Mouse (Mus musculus): ENCODE data around the gene Rps10. TPM values are rescaled to one million over a fixed set of nuclear protein-coding genes. Genes with fewer than 3 reads are reported as not detected.

Rps10 gene
- total RNA-seq, 2 experiments from 2014 or later = 325 to 356 TPM

DNA sequence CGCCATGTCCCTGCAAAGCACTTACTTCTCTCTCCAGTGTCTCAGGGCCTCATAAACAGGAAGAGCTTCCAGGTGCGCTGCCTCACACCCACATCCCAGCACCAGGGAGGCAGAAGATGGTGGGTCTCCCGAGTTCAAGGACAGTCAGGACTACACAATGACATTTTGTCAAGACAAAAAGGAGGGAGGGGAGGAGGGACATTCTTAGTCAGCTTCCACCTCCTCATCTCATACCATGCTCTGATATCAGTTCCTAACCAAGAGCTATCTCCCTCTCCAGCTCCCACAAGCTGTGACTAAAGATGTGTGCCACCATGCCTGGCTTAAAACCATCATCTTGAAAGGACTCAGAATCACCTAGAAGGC lies 25.0 kb downstream of the Rps10 start:
- no peak for DNase-seq

GRCm38 (mm10) chr17:27610679-27611518 lies 25.6 kb downstream of the Rps10 start:
- no peak for DNase-seq

DNA sequence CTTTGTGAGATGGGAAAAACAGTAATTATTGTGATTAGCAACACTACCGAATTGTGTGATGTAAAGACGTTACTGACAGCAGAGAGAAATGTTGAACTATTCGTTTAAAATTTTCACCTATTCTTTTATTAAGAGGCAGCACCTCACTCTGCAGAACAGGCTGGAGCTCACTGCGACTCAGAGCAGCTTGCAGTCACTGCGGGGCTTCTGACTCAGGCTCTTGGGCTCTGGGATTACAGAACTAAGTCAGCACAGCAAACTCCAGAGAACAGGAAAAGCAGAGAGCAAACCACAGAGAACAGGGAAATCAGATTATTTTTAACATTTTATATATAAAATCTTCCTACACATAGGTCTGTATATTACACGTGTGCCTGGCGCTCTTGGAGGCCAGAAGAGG lies 26.9 kb downstream of the Rps10 start:
- DNase-seq = no peak

DNA sequence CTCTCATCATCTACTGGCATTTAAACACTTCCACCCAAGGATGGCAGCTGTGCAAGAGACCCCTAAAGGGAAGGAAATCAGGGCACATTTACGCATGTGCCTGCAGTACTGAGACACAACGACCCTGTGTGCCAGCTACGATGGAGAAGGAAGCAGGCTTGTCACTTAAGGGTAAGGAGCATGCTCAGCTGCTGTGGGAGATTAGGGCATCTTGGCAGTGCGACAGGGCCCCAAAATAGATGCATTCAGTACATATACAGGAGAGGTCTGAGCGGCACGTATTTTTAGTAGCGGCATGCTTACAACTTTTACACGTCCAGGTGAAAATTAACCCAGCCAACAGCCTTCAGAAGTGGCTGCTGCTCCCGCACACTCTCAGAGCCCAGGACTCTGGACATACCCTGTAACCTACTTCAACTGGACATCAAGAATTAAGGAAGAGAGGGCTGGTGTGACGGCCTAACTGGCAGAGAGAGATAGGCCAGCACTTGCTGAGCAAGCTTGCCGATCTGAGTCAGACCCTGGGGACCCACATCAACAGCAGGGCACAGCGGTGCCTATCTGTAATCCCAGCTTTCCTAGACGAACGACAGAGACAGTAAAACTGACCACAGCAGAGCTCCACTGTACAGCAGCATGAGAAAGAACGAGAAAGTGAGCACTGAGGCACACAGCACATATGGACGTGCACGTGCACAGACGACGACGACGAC lies 32.8 kb downstream of the Rps10 start:
- peak; percentile 76 for DNase-seq

- no peak for DNase-seq
These were observed 33.4 kb downstream of the Rps10 start for GRCm38 (mm10) chr17:27603036-27603435.

DNA sequence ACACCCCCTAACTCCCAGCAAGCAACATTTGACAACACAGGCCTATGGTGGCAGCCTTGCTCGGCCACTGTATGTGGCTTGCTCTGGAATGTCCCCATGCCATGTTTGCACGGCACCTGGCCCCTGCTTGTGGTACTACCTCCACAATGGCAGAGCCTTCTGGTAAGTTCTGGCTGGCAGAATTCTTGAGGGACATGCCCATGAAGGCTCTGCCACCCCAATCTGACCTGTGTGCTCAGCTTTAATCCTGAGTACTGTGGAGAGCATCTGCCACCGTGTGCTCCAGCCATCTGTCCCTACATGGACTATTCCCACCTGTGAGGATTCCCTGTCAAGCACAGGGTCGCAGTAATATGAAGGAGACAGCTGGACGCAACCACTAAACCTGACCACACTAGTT lies 35.6 kb downstream of the Rps10 start:
- DNase-seq = no peak

DNA sequence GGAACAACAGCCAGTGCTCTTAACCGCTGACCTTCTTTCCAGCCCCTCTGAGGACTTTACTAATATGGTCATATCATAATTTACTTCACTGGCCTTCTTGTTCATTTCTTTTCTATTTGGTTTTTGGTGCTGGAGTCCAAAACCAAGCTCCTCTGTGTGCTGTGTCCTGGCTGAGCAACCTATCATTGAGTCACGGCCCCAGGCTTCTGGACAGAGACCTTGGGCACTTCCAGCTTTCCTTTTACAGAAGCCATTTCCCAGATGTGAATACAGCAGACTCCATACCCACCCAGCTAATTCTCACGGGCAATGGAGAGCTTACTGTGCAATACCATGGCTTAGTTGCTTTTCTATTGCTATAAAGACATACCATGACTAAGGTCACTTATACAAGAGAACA lies 36.2 kb downstream of the Rps10 start:
- DNase-seq = no peak

DNA sequence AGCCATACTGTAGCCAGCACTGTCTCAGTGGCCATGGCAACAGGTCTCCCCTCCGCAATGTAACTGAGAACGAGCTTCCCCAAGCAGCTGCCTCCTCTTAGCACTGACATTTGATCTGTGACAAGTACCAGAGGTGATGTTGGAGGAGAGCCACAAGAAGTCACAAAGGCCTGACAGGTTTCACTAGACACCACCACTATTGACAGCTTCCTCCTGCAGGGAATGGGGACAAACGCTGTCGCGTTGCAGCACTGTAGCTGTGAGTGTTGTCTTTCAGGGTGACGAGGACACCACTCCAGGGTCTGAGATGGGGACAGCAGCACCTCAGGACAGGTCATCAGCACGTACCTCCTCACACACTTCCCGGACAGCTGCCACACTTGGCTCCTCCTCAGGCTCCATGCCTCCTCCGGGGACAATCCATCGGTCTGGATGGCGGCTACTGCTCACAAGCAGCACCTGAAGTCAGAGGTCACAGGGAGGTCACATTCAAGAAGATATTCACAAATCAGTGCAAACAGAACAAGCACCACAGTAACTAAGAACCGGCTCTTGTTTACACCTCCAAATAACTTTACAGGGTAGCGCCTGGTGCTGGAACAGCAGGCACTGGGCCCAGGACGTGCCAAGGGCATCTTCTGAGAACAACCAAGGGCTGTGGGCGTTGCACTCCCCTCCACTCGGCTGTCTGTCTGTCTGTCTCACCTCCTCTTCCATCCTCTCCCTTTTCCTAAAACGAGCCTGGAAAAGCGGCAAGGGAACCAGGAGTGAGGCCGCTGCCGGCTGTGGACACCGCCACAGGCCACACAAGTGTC lies 39.9 kb downstream of the Rps10 start:
- no peak for DNase-seq

- DNase-seq = no peak
These were observed 40.7 kb downstream of the Rps10 start for GRCm38 (mm10) chr17:27595659-27596375.

DNA sequence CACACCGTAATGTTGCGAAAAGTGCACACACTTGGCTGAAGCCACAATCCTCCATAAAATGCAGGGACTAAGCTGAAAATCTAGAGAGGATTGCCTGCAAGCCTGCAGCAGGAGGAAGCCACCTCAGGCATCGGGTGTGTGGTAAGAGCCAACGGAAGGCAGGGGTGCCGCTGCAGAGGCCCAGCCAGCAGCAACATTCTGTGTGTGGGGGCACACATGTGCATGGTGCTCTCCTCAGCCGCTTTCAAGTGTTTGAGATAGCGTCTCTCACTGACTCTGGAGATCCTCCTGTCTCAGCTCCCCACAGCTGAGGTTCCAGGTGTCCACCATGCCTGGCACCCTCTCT lies 43.9 kb downstream of the Rps10 start:
- DNase-seq = no peak

DNA sequence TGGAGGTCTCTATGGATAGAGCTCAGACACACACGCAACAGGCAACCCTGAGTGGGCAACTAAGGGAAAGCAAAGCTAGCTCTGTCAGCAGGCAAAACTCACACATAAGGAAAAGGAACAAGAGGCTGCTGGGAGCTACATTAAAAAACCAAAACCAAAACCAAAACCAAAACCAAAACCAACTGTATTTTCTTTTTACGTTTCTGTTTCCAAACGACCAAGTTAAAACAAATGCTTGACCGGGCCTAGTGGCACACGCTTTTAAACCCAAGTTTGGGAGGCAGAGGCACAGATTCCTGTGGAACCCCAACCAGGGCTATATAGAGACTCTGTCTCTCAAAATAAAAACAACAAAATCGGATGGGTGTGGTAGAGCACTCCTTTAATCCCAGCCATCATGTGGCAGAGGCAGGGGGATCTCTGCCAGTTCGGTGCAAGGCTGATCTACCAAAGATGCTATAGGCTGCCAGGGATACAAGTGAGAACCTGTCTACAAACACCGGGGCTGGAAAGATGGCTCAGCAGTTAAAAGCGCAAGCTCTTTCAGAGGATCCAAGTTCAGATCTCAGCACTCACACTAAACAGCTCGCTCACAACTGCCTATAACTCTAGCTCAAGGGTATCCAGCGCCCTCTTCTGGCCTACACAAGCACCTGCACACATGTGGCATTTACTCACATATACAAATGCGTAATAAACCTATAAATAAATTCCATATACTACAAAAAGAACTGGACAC lies 44.5 kb downstream of the Rps10 start:
- no peak for DNase-seq

DNA sequence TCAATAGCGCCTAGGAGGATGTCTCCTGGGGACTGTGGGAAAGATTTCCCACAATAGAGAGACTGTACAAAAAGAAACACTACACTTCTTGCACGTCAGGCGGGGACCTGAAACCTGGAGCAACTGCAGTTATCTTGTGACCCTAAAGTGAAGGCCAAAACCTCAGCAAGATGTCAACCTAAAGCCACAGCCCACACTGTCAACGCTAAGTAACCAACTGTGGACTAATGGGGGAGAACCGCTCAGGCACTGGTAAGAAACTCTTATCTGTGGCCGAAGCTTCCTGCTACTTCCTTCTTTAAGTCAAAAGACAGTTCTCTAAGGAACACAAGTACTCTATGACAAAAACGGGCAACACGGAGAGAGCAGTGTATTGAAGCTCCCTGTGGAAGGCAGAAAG lies 48.2 kb downstream of the Rps10 start:
- no peak for DNase-seq

GRCm38 (mm10) chr17:27587252-27587651 lies 49.2 kb downstream of the Rps10 start:
- peak; percentile 53 for DNase-seq

GRCm38 (mm10) chr17:27586661-27587060 lies 49.8 kb downstream of the Rps10 start:
- no peak for DNase-seq

GRCm38 (mm10) chr17:27583185-27583894 lies 53.1 kb downstream of the Rps10 start:
- no peak for DNase-seq

Other genes starting within 250 kb of the Rps10 start
- gene Grm4, start 115.3 kb downstream of the Rps10 start, total RNA-seq (2021) = under 1 TPM; 0.08 to 0.24 TPM
- gene Hmga1, start 80.2 kb downstream of the Rps10 start, total RNA-seq (2021) = 10 to 100 TPM; 24.6 to 24.7 TPM
- 1 to 10 TPM; 2.5 to 2.9 TPM for gene AI413582, start 70.9 kb downstream of the Rps10 start, total RNA-seq (2021)
- 100 to 1,000 TPM; 201 to 245 TPM for gene Nudt3, start 13.2 kb downstream of the Rps10 start, total RNA-seq (2021)
- not detected for gene RPS10-NUDT3, start 1.4 kb downstream of the Rps10 start, total RNA-seq (2021)
- under 1 TPM; 0.20 to 0.21 TPM for gene Pacsin1, start 18.8 kb upstream of the Rps10 start, total RNA-seq (2021)
- under 1 TPM in 1 of 2 experiments, not detected in 1; 0.26 TPM for gene Spdef, start 92.3 kb upstream of the Rps10 start, total RNA-seq (2021)
- 100 to 1,000 TPM; 125 to 149 TPM for gene D17Wsu92e, start 184.0 kb upstream of the Rps10 start, total RNA-seq (2021)
- gene Snrpc, start 201.5 kb upstream of the Rps10 start, total RNA-seq (2021) = 10 to 100 TPM; 62.8 to 63.4 TPM
- 10 to 100 TPM; 21.5 to 24.4 TPM for gene Uhrf1bp1, start 219.8 kb upstream of the Rps10 start, total RNA-seq (2021)

Measured in gastrocnemius, postnatal 25 days (tissue).